Mouse (Mus musculus): ENCODE measurements around the gene Prdm5. TPM values are rescaled to one million over a fixed set of nuclear protein-coding genes. Genes with fewer than 3 reads are reported as not detected.
A peak's percentile ranks its signal among the peaks of the same experiment; 100 is the strongest.

Gene Prdm5
- polyA plus RNA-seq, 1 experiment from 2014 or later = 7.2 TPM

DNA sequence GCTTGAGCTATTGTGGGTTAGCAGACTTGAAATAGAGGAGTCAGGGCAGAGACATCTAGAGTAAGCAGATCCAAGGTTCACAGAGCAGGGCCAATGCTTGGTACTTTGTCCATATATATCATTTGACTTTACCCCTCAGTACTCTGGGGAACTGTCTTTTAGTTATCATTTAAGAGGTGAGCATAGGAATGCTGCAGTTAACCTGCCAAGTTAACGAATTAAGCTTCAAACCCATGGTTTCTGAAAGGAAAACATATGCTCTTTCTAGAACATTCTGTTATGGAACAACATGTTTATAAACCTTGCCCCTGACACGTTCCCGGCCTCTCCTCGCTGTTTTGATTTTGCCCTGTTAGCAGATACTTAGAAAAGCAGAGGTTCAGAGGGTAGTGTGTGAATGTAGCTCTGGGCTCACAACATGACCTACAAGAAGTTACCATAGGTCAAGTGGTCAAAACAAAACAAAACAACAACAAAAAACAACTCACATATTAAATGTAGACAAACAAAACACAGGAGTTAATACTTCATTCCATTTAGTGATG is 973 bp downstream of the Prdm5 start:
- no peaks in the 10 kb centered on the region for H3K36me3 ChIP-seq (ENCODE audit: control insufficient read depth, insufficient read depth, low read length)
- H3K27ac ChIP-seq (replicated peaks) = peak overlapping the region; percentile 83; the same call in 1 of the 2 replicates
- H3K27me3 ChIP-seq (ENCODE audit: control insufficient read depth, insufficient read depth, low read length) = no peaks in the 10 kb centered on the region
- H3K9me3 ChIP-seq (ENCODE audit: control insufficient read depth, low read length) = no peaks in the 10 kb centered on the region
- peak overlapping the region; percentile 81 for H3K9ac ChIP-seq (ENCODE audit: low read length)
- peak overlapping the region; percentile 77 for H3K4me2 ChIP-seq (replicated peaks; ENCODE audit: low read depth)
- peak overlapping the region; percentile 58 for H3K4me3 ChIP-seq (ENCODE audit: low read depth, low read length)
- TF ChIP-seq EP300 (optimal IDR thresholded peaks at IDR 0.05) (no peak), CTCF (IDR thresholded peaks at IDR 0.05; ENCODE audit: low read depth) (no peak)
- no peaks in the 10 kb centered on the region for H3K4me1 ChIP-seq (replicated peaks; ENCODE audit: control insufficient read depth, insufficient read depth)
- DNase-seq (ENCODE audit: low spot score) (no peak), ATAC-seq (ENCODE audit: low FRiP score, low TSS enrichment) (no peak)
- 72% methylated on average over 4 of the region's 4 CpGs for WGBS

GRCm38 (mm10) chr6:65781441-65781840 is 2.7 kb downstream of the Prdm5 start:
- Histone ChIP-seq H3K9me3 (ENCODE audit: control insufficient read depth, low read length) (no peaks in the 10 kb centered on the region), H3K4me3 (ENCODE audit: low read depth, low read length) (no peak overlapping the region), H3K4me2 (replicated peaks; ENCODE audit: low read depth) (no peak overlapping the region), H3K27ac (replicated peaks) (no peak overlapping the region), H3K4me1 (replicated peaks; ENCODE audit: control insufficient read depth, insufficient read depth) (no peaks in the 10 kb centered on the region), H3K36me3 (ENCODE audit: control insufficient read depth, insufficient read depth, low read length) (no peaks in the 10 kb centered on the region), H3K9ac (ENCODE audit: low read length) (no peak overlapping the region), H3K27me3 (ENCODE audit: control insufficient read depth, insufficient read depth, low read length) (no peaks in the 10 kb centered on the region)
- no peak for ATAC-seq (ENCODE audit: low FRiP score, low TSS enrichment)
- DNase-seq (ENCODE audit: low spot score) = no peak
- TF ChIP-seq CTCF (IDR thresholded peaks at IDR 0.05; ENCODE audit: low read depth) (no peak), EP300 (optimal IDR thresholded peaks at IDR 0.05) (no peak)
- 79% methylated on average over 7 of the region's 7 CpGs for WGBS

DNA sequence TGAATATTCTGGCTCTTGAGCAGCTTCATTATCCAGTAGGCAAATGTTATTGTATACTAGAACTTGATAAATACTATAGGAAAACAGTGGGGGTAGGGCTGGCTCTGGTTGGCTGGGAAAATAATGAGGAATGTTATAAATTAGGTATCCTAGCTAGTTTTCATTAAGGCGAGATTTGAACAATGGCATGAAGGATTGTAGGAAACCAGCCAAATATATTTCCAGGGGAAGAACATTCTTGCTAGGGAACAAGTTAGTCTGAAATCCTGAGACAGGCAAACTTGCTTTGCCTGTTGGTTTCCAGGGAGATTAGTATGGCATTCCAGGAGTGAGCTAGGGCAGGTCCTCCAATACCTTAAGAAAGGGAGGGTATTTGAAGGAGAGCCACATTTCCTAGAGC is 4.9 kb downstream of the Prdm5 start:
- H3K9me3 ChIP-seq (ENCODE audit: control insufficient read depth, low read length) = no peaks in the 10 kb centered on the region
- DNase-seq (ENCODE audit: low spot score) = no peak
- no peak overlapping the region for H3K4me3 ChIP-seq (ENCODE audit: low read depth, low read length)
- H3K9ac ChIP-seq (ENCODE audit: low read length) = no peak overlapping the region
- WGBS = 52% methylated on average over 1 of the region's 1 CpGs
- H3K27ac ChIP-seq (replicated peaks) = no peak overlapping the region
- no peak overlapping the region for H3K4me2 ChIP-seq (replicated peaks; ENCODE audit: low read depth)
- ATAC-seq (ENCODE audit: low FRiP score, low TSS enrichment) = no peak
- no peaks in the 10 kb centered on the region for H3K36me3 ChIP-seq (ENCODE audit: control insufficient read depth, insufficient read depth, low read length)
- no peaks in the 10 kb centered on the region for H3K27me3 ChIP-seq (ENCODE audit: control insufficient read depth, insufficient read depth, low read length)
- no peaks in the 10 kb centered on the region for H3K4me1 ChIP-seq (replicated peaks; ENCODE audit: control insufficient read depth, insufficient read depth)
- TF ChIP-seq CTCF (IDR thresholded peaks at IDR 0.05; ENCODE audit: low read depth) (no peak), EP300 (optimal IDR thresholded peaks at IDR 0.05) (no peak)

GRCm38 (mm10) chr6:65792923-65793322 is 14.1 kb downstream of the Prdm5 start:
- H3K4me3 ChIP-seq (ENCODE audit: low read depth, low read length) = no peak overlapping the region
- ATAC-seq (ENCODE audit: low FRiP score, low TSS enrichment) (no peak), DNase-seq (ENCODE audit: low spot score) (no peak)
- no peaks in the 10 kb centered on the region for H3K9me3 ChIP-seq (ENCODE audit: control insufficient read depth, low read length)
- no peaks in the 10 kb centered on the region for H3K27me3 ChIP-seq (ENCODE audit: control insufficient read depth, insufficient read depth, low read length)
- H3K27ac ChIP-seq (replicated peaks) = no peak overlapping the region
- H3K4me2 ChIP-seq (replicated peaks; ENCODE audit: low read depth) = no peak overlapping the region
- no peak overlapping the region for H3K9ac ChIP-seq (ENCODE audit: low read length)
- TF ChIP-seq EP300 (optimal IDR thresholded peaks at IDR 0.05) = no peak
- no peak for TF ChIP-seq CTCF (IDR thresholded peaks at IDR 0.05; ENCODE audit: low read depth)
- H3K4me1 ChIP-seq (replicated peaks; ENCODE audit: control insufficient read depth, insufficient read depth) = no peaks in the 10 kb centered on the region
- WGBS = 62% methylated on average over 2 of the region's 2 CpGs
- H3K36me3 ChIP-seq (ENCODE audit: control insufficient read depth, insufficient read depth, low read length) = no peaks in the 10 kb centered on the region

DNA sequence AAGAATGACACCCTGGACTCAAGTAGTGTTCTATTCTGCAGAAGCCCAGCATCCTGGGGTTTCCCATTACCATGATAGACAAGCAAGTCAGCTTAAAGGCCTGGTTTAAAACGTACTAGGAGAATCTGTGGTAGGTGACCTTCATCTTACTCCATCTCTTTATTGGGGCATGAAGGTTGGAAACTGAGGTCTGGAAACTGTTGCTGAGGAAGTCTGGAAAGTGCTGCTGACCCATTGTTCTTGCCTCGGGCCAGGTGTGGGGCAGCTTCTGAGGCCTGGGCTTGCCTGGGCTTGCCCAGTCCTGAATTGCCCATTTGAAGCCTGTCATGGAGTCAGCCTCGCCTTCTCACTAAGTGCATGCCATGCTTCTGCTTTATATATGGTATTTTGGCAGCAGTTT is 17.8 kb downstream of the Prdm5 start:
- H3K9ac ChIP-seq (ENCODE audit: low read length) = no peak overlapping the region
- TF ChIP-seq CTCF (IDR thresholded peaks at IDR 0.05; ENCODE audit: low read depth) (no peak), EP300 (optimal IDR thresholded peaks at IDR 0.05) (no peak)
- no peaks in the 10 kb centered on the region for H3K36me3 ChIP-seq (ENCODE audit: control insufficient read depth, insufficient read depth, low read length)
- H3K27me3 ChIP-seq (ENCODE audit: control insufficient read depth, insufficient read depth, low read length) = no peaks in the 10 kb centered on the region
- no peak overlapping the region for H3K4me2 ChIP-seq (replicated peaks; ENCODE audit: low read depth)
- no peaks in the 10 kb centered on the region for H3K4me1 ChIP-seq (replicated peaks; ENCODE audit: control insufficient read depth, insufficient read depth)
- no peaks in the 10 kb centered on the region for H3K9me3 ChIP-seq (ENCODE audit: control insufficient read depth, low read length)
- H3K4me3 ChIP-seq (ENCODE audit: low read depth, low read length) = no peak overlapping the region
- ATAC-seq (ENCODE audit: low FRiP score, low TSS enrichment) = no peak
- no peak for DNase-seq (ENCODE audit: low spot score)
- 76% methylated on average over 3 of the region's 3 CpGs for WGBS
- H3K27ac ChIP-seq (replicated peaks) = no peak overlapping the region

- no peak for DNase-seq (ENCODE audit: low spot score)
These were observed 18.5 kb downstream of the Prdm5 start for GRCm38 (mm10) chr6:65797276-65797675.

More at GRCm38 (mm10) chr6:65797276-65797675, 18.5 kb downstream of the Prdm5 start:
- H3K4me1 ChIP-seq (replicated peaks; ENCODE audit: control insufficient read depth, insufficient read depth) = no peaks in the 10 kb centered on the region
- no peak overlapping the region for H3K9ac ChIP-seq (ENCODE audit: low read length)
- no peaks in the 10 kb centered on the region for H3K36me3 ChIP-seq (ENCODE audit: control insufficient read depth, insufficient read depth, low read length)
- no peak overlapping the region for H3K4me2 ChIP-seq (replicated peaks; ENCODE audit: low read depth)
- H3K27me3 ChIP-seq (ENCODE audit: control insufficient read depth, insufficient read depth, low read length) = no peaks in the 10 kb centered on the region
- no peak for ATAC-seq (ENCODE audit: low FRiP score, low TSS enrichment)
- H3K4me3 ChIP-seq (ENCODE audit: low read depth, low read length) = no peak overlapping the region
- H3K9me3 ChIP-seq (ENCODE audit: control insufficient read depth, low read length) = no peaks in the 10 kb centered on the region
- 78% methylated on average over 2 of the region's 2 CpGs for WGBS
- no peak overlapping the region for H3K27ac ChIP-seq (replicated peaks)
- TF ChIP-seq EP300 (optimal IDR thresholded peaks at IDR 0.05) = no peak
- no peak for TF ChIP-seq CTCF (IDR thresholded peaks at IDR 0.05; ENCODE audit: low read depth)
